Mouse (Mus musculus): ENCODE results near the gene Gm20479.

The Gm20479 gene

DNA sequence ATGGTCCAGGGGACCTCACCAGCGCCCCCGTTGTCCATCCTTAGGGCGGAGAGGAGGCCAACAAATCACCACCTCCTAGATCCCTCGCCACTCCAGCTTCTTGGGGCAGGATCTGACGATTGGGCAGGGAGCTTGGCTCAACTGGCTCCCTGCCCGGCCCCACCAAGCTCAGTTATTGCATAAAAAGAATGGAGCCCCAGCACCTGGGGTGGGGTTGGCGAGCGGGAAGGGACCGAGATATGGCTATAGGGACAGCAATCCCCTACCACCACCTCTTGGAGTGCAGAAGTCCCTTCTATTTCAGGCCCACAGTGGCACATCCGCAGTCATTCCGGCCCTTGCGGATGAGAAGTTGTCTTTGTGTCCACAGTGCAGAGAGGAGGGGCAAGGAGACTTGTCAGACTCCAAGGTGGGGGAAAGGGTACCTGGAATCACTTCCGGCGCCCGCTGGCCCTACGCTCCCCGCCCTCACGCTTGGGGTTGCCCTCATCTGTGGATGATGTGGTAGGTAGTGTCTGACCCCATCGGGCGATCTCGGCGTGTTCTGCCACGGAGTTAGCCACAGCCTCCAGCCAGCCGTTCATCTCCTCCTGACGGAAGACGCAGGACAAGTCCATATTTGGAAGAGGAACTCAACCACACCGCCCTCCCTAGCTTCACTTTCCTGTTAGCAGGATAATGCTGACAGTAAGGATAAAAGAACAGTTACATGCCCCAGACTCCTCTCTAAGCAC is at the start of gene Gm20479:
Gene Gm20479 (minus strand): TSS at position 559 of the 734 bp plus-strand sequence.
- DNase-seq (ENCODE audit: low spot score in 2 of 2), result no peak

DNA sequence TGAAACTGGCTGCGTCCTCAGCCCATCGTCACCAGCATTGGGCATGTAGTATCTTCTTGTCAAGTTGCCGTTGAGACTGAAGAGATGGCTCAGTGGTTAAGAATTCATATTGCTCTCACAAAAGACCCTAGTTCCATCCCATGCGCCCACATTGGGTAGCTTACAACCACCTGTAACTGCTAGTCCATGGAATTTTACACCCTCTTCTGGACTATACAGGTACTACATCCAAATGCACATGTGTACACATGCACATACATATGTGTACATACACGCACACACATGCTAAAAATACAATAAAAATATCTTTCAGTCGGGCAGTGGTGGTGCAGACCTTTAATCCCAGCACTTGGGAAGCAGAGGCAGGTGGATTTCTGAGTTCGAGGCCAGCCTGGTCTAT is 49.3 kb upstream of the Gm20479 start:
- DNase-seq (ENCODE audit: low spot score in 2 of 2), result no peak

DNA sequence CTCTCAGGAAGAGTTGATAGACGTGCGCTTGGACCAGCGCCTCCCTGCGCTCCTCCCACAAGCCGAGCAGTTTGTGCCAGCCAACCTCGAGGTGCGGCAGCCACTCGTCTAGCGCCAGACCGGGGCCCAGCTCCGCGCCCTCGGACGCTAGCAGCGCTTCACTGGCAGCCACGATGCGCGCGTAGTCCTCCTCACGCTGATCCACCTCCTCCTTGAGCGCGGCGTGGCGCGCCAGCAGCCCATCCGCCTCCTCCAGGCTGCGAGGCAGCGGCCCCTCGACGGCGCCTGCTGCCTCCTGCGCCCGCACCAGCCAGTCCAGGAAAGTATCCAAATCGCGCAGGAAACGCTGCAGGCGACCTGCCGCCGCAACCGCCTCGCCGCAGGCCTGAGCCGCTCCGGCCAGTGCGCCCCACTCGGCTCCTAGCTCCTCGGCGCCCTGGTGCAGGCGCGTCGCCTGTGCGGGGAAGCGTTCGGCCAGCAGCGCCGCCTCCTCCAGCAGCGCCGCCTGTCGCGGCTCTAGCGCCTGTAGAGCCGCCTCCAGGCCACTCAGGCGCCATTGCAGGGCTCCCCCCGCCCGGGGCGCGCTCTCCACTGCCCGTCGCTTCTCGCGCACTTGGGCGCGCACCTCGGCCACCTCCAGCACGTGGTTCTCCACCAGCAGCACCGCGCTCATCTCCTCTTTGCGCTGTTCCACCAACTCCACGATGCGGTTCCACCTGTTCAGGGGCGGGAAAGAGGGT is 47.2 kb upstream of the Gm20479 start:
- DNase-seq (ENCODE audit: low spot score in 2 of 2), result no peak

DNA sequence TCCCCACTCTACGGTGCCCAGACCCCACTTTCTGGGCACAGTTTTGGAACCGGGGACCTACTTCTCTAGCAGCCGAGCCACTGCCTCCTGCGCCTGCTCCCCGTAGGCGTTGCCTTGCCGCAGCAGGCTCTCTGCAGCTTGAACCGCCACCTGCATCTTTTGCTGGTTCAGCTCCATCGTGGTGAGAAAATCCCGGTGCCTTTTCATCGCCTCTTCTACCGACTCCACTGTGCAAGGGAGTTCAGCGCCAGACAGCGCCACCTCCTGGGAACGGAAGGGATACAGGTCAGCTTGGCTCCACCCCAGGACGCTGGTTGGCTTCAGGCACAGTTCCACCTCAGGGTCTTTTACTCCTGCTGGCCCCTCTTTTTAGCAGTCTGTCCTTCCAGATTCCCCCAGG is 45.5 kb upstream of the Gm20479 start:
- peak; percentile 75 to 82 for DNase-seq (ENCODE audit: low spot score in 2 of 2)

DNA sequence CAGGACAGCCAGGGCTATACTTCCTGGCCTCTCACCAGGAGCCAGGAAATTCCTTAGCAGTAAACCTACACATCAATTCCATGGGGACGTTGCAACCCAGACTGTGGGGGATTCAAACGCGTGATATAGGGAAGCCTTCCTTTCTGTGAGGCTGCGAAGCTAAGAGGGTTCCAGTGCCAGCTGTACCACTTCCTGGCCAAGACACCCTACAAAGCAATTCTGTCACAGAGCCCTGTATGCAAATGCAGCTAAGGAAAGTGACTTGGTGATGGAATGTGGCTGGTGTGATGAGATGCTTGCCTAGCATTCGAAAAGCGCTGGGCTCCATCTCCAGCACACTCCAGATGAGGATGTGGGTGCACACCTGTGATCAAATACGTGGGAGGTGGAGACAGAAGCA is 43.3 kb upstream of the Gm20479 start:
- peak in 1 of 2 experiments; percentile 39 for DNase-seq (ENCODE audit: low spot score in 2 of 2)

DNA sequence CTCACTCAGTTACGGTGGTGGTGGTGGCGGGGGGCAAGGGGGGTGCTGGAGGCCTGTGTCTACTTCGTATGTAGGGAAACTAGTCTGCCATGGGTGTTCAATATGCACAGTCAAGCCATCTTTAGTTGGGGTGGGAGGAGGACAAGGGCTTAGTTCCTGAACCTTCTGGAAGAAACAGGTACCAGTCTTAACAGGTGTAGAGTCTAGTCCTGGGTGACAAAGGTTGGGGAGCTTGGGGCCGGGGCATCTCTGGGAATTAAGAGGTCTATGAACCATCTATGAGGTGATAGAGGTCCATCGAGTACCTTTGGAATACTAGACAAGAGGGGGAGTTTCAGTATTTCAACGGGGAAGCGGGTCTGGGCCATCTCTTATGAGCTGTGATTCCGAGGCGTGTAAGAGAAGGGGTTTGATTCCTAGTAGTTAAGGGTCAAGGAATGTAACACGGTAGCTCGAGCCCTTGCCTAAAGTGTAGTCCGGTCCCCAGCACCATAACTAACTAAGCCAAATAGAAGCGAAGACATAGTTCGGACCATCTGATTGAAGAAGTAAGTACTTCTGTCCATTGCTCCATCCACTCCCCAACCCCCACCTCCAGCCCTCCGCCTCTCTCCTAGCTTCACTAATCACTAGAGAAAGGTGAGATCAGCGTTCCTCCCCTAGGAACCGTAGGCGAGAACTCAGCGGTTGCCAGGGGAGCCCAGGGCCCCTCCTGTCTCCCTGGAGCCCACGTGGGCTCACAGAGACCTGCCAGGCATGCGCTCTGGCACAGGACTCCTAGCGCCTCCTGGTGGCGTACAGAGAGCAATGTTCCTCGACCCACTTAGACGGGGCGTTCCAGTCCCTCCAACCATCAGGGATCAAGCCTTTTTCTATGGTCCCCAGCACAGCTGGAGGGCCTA is 40.1 kb upstream of the Gm20479 start:
- DNase-seq (ENCODE audit: low spot score in 2 of 2), result peak; percentile 62 to 72

DNA sequence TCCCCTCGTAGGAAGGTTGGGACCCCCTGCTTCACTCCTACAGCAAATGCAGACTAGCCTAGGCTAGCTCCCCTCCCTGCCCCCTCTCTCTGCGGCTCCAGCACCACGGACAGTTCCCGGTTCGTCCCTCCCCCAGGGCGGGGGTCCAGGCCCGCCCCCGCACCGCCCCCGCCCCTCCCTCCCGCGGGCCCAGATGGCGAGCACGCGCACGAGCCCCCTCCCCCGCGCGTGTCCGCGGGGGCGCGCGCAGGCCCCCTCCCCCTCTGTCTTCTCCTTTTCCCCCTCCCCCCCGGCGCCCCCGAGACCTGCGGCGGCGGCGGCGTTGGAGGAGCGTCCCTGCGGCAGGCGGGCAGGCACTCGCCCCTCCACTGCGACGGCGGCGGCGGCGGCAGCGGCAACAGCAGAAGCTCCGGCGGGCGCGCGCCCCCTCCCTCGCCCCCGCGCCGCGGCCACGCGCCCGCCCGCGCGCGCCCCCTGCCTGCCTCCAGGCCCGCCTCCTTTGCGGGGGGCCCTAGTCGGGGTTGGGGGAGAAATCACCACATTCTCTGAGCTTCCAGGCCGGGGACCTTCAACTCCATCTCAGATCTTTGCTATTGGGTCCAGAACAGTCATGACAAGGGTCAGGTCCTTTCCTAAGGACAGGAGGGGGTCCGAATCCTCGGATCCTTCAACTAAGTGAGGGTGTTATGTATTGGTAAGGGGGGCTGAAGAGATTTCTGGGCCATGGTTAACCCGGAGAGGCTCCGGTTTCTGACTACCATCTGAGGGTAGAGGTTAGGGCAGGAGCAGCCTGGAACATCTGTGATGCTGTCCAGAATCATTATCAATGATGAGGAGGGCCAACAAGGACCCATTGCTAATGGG is 39.2 kb upstream of the Gm20479 start:
- peak; percentile 39 to 42 for DNase-seq (ENCODE audit: low spot score in 2 of 2)

DNA sequence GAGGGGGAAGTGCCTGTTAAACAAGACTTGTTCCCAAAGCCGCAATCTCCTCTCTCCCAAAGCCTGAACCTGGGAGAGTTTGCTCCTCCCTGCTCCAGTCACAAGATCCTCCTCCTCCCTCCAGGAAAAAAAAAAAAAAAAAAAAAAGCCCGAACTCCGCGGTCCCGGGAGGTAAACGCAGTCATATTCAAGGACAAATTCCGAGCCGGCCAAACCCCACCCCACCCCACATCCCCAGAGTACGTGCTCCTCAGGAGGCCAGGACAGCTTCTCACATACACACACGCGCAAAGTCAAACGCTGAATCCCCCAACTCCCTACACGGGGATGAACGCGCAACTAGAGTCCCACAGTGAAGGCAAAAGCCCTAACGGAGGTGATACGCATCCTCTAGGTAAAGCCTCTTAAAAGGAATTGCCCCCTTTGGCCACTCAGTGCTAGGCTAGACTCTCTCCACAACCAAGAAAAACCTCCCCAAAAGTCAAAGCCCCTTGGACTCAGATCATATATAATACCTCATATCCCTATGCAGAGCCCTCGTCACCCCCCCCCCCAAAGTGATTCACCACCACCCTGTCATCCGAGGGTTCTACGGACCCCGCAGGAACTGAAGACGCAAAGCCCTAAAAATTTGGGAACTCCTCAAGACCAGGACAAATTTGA is 38.4 kb upstream of the Gm20479 start:
- DNase-seq (ENCODE audit: low spot score in 2 of 2), result peak in 1 of 2 experiments; percentile 48

DNA sequence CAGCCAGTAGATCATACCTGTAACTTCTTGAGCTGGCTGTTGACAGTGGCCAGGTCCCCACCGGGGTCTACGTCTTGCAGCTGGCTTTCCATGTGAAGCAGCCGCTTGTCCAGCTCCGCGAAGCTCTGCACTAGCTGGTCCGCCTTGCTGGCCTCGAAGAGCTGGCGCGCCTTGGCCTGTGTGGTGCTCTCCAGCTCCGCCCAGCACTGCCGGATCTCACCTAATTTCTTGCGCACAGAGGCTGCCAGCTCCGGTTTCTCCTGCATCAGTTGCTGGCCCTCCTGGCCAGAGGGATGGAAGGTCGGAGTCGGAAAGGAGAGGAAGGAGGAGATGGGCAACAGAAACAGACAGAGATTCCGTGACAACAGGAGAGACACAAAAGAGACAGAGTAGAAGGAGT is 34.2 kb upstream of the Gm20479 start:
- no peak for DNase-seq (ENCODE audit: low spot score in 2 of 2)

DNA sequence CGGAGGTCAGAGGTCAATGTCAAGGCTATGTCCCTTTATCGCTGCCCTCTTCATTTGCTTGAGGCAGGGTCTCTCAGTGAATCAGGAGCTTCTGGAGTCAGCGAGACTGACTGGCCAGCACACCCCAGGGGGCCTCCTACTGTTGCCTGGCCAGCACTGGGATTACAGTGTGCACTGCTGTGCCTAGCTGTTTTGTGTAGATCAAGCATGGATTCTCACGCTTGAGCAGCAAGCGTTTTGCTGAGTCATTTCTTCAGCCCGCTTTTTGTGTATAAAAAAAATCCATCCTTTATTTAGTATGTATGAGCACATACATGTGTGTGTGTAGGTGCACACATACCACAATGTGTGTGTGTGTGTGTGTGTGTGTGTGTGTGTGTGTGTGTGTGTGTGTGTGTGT is 32.0 kb upstream of the Gm20479 start:
- DNase-seq (ENCODE audit: low spot score in 2 of 2), result no peak

DNA sequence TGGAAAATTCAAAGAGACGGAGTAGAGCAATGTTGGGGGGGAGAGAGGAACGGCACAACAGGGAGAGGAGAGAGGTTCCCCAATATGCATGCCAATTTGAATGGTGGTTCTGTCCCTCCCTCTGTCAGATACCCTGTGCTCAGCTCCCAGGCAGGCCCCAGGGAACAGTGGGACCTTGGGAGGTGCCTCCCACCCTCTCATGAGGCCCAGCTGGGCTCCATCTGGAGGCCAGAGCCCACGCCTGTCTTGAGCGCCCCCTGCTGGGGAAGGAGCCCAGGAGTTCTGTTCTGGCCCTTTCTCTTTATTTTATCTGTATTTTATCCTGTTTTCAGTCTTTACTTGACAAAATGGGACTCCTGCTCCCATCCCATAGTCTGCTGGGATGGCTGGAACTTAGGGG is 27.5 kb upstream of the Gm20479 start:
- DNase-seq (ENCODE audit: low spot score in 2 of 2), result no peak

DNA sequence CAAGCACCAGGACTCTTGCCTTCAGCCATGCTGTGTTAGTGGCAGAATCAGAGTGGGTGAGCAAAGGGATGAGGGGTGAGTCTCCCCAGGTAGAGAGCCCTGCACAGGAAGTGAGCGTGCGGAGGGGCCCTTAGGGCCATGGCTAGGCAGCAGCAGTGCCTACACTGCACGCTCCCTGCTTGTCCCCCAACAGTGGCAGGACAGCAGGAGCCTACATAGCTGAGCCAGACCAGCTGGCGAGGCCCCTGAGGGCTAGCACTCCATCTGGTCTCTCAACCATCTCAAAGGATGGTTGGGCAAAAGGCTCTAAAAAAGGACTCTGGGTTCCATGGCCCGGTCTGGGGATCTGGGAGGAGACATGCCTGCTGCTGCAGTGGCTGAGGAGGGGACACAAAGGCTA is 26.9 kb upstream of the Gm20479 start:
- DNase-seq (ENCODE audit: low spot score in 2 of 2), result no peak

DNA sequence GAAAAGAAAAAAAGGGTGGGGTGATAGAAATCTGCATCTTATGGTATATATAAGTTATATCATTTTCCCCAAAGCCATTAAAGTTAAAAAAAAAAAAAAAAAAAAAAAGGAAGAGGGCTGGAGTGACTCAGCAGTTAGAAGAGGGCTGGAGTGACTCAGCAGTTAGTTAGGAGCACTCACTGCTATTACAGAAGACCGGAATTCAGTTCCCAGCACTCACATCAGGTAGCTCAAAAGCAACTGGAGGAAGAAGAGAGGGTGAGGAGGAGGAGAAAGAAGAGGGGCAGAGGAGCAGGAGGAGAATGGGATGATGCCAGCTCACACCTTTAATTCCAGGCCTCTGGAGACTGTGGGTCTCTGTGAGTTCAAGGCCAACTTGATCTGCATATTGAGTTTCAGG is 26.0 kb upstream of the Gm20479 start:
- no peak for DNase-seq (ENCODE audit: low spot score in 2 of 2)

DNA sequence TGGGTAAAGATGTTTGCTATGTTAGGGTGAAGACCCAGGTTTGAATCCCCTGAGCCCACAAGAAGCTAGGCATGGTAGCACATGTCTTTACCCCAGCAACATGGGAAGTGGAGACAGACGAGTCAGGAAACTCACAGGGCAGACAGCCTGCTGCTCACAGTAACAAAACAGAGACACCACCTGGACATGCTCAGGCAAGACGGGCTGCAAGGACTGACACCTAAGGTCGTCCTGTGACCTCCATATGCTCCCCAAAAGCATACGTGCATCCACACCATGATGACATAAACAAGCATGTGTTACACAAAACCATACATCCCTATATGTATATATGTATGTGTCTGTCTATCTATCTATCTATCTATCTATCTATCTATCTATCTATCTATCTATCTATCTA is 24.3 kb upstream of the Gm20479 start:
- no peak for DNase-seq (ENCODE audit: low spot score in 2 of 2)

DNA sequence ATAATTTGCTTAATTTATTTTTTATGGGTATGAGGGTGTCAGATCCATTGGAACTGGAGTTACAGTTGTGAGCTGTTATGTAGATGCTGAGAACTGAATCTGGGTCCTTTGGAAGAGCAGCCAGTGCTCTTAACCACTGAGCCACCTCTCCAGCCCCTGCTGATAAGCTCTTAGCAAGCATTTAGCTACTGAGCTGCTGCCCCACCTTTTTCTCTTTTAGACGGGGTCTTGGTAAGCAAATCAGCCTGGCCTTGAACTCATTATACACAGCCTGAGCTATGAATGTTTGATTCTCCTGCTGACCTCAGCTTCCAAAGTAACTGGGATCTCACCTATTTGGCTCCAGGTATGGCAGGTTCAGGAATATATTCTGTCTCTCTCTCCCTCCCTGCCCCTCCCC is 23.8 kb upstream of the Gm20479 start:
- DNase-seq (ENCODE audit: low spot score in 2 of 2), result no peak

DNA sequence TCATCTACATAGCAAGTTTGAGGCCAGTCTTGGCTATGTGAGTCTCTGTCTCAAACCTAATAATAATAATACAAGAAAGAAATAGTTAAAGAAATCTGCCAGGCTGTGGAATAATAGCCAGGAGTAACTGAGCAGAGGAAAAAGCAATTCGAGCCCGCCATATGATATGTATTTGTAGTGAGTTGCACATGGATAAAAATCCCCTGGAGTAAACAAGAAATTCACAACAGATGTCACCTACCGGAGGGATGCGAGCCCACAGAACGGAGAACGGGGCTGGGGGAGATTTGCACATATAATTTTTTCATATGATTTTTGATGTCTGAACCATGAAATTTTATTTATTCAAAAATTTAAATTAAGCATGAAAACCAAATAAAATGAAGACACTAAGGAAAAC is 22.6 kb upstream of the Gm20479 start:
- DNase-seq (ENCODE audit: low spot score in 2 of 2), result no peak

DNA sequence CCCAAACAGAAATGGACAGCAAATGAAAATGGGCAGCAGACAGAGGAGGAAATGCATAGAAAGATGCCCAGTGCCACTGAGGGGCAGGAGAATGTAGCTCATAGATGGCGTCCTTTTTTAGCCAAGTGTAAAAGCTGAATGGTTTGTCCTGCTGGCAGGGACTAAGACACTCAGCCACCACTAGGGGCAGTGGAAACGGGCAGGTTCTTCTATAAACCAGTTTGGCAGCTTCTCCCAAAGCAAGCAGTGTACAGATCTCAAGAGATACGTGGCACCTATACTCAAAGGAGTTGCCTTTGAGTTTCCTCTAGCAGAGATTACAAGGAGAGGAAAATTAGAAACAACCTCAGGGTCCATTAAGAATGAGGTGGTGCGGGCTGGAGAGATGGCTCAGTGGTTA is 21.2 kb upstream of the Gm20479 start:
- DNase-seq (ENCODE audit: low spot score in 2 of 2), result no peak

DNA sequence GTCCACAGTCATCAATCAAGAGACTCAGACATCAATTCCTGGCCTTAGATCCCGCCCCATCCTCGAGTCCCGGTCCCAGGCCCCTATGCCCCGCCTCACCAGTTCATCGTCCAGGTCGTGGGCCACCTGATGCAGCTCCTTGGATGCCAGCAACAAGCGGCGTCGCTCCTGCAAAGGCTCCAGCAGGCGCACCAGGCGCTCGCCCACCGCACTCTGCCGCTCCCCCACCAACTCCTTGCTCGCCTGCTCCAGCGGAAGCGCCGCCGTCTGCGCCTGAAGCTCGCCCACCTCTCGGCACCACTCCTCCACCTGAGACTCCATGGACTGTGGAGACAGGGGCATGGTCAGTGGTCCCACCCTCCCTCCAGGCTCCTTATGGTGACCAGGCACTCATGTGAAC is 18.1 kb upstream of the Gm20479 start:
- peak; percentile 58 to 70 for DNase-seq (ENCODE audit: low spot score in 2 of 2)

DNA sequence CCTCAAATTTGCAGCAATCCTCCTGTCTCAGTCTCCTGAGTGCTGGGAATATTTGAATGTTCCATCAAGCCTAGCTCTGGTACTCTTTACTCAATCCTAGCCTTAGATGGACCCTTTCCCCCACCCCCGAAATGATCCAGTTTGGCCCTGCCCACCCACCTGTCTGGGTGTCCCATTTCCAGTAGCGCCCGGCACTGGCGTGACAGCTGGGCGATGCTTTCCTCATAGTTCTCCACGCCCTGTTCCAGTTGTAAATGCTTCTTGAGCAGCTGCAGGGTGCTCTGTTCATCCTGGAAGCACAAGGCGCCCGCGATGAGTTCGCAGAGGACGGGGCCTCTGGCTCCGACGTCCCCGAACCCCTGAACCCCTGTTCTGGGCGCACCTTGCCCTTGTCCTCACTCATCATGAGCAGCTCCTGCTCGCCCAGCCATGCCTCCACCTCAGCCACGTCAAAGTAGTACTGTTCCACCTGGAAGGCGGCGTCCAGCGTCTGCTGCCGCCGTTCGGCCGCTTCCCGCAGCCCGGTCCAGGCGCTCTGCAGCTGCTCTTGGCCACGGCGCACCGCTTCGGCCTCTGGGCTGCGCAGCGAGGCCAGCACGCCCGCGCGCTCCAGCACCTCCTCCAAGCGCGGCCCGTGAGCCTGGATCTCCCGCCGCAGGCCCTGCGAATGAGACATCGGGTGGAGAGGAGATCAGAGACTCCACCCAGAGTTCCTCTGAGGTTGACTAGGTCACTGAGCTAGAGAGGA is 14.7 kb upstream of the Gm20479 start:
- DNase-seq (ENCODE audit: low spot score in 2 of 2), result no peak

DNA sequence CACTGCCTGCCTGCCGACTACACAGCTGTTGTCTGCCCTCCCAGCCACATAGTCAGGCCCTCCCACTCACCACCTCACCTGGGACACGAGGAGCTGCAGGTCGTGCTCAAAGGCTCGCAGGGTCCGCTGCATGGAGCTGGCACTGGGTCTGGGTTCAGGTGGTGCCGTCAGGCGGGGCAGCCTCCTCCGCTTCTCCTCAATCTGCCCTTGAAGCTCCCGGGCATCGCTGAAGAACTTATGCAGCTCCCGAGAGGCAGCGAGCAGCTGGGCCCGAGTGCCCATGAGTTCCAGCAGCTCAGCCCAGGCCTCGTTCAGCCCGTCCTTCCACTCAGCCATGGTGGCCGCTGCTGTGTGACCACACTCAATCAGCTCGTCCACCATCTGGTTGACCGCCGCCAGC is 11.9 kb upstream of the Gm20479 start:
- no peak for DNase-seq (ENCODE audit: low spot score in 2 of 2)
